Comparison of ENCODE assay signal across 20 mouse cellular contexts in genomic region chr10:93372281-93372680, GRCm38 (mm10).
DNase-seq lines count a peak whose midpoint lies in the region; ATAC-seq lines count a peak whose summit lies in the region.
"Had no signal": no experiment of that assay in that cellular context is flagged by ENCODE, and none has a peak within 500 bp of the region (broad histone marks: within the 10 kb centered on the region; RNA-seq: fewer than 3 reads in every experiment).

No protein-coding gene starts in this region.

- 84% methylated on average over 7 of the region's 7 CpGs for WGBS in midbrain, embryonic 11.5 days
- 91% methylated on average over 7 of the region's 7 CpGs for WGBS in midbrain, embryonic 16.5 days

- no peaks in the 10 kb centered on the region for H3K36me3 ChIP-seq in midbrain, embryonic 11.5 days (ENCODE audit: control insufficient read depth, insufficient read depth, low read length)
- no peaks in the 10 kb centered on the region for H3K36me3 ChIP-seq in midbrain, embryonic 16.5 days (ENCODE audit: control insufficient read depth, insufficient read depth, low read length)
- H3K36me3 ChIP-seq: embryonic facial prominence, embryonic 10.5 days; embryonic facial prominence, embryonic 12.5 days; forebrain, embryonic 15.5 days had no signal

- no peaks in the 10 kb centered on the region for H3K4me1 ChIP-seq in midbrain, embryonic 11.5 days (ENCODE audit: control insufficient read depth, insufficient read depth, low read length)
- peaks cover 3% of the 10 kb centered on the region; the same call in 1 of the 2 replicates for H3K4me1 ChIP-seq in midbrain, embryonic 16.5 days (ENCODE audit: control insufficient read depth, insufficient read depth, low read length)

- H3K4me3 ChIP-seq in midbrain, embryonic 11.5 days (ENCODE audit: low read depth, low read length) = no peak overlapping the region
- no peak overlapping the region for H3K4me3 ChIP-seq in midbrain, embryonic 16.5 days (ENCODE audit: low read depth, low read length)
- H3K4me3 ChIP-seq: embryonic facial prominence, embryonic 10.5 days; embryonic facial prominence, embryonic 12.5 days; forebrain, embryonic 13.5 days; forebrain, embryonic 15.5 days had no signal

- H3K27me3 ChIP-seq in midbrain, embryonic 11.5 days (ENCODE audit: control insufficient read depth, insufficient read depth, low read length) = no peaks in the 10 kb centered on the region
- H3K27me3 ChIP-seq in midbrain, embryonic 16.5 days (ENCODE audit: control insufficient read depth, insufficient read depth, low read depth, low read length) = no peaks in the 10 kb centered on the region
- H3K27me3 ChIP-seq: embryonic facial prominence, embryonic 12.5 days; forebrain, embryonic 13.5 days; forebrain, embryonic 15.5 days had no signal

- ATAC-seq in midbrain, embryonic 11.5 days (ENCODE audit: low FRiP score) = no peak
- no peak for ATAC-seq in midbrain, embryonic 16.5 days
- ATAC-seq: forebrain, embryonic 13.5 days; forebrain, embryonic 15.5 days; forebrain, postnatal 0 days had no signal

- H3K9ac ChIP-seq in midbrain, embryonic 11.5 days (ENCODE audit: low read length) = no peak overlapping the region
- no peak overlapping the region for H3K9ac ChIP-seq in midbrain, embryonic 16.5 days (ENCODE audit: low read depth, low read length)
- H3K9ac ChIP-seq: embryonic facial prominence, embryonic 12.5 days; forebrain, embryonic 13.5 days; forebrain, embryonic 15.5 days; forebrain, postnatal 0 days had no signal

- no peak overlapping the region for H3K27ac ChIP-seq in midbrain, embryonic 11.5 days (ENCODE audit: low read depth, low read length)
- H3K27ac ChIP-seq in midbrain, embryonic 16.5 days (ENCODE audit: low read length) = no peak overlapping the region
- H3K27ac ChIP-seq: embryonic facial prominence, embryonic 10.5 days; embryonic facial prominence, embryonic 12.5 days; forebrain, embryonic 13.5 days; forebrain, embryonic 15.5 days had no signal

- peak; percentile 35 for DNase-seq in midbrain, embryonic 11.5 days (ENCODE audit: low spot score, missing footprints)
- peak; percentile 15 for DNase-seq in ES-CJ7 (ENCODE audit: low read depth, low spot score)
- DNase-seq in ZHBTc4 (ENCODE audit: low read depth, low spot score) = peak; percentile 54
- DNase-seq in ovary, postnatal 36 days (ENCODE audit: low spot score) = no peak
- no peak for DNase-seq in cerebellum, postnatal 4 days (ENCODE audit: low spot score in 2 of 2)
- DNase-seq: adrenal gland, adult 2 months; adrenal gland, postnatal 10 days; adrenal gland, postnatal 25 days; cerebellum, adult 11 months; cerebellum, adult 18-20 months; cerebellum, adult 8-10 months; cerebellum, adult 9-11 months; cerebellum, postnatal 14 days; cerebellum, postnatal 36 days; forebrain, postnatal 0 days had no signal

- H3K4me2 ChIP-seq in midbrain, embryonic 11.5 days = no peak overlapping the region
- H3K4me2 ChIP-seq in midbrain, embryonic 16.5 days (ENCODE audit: low read length) = no peak overlapping the region
- H3K4me2 ChIP-seq: embryonic facial prominence, embryonic 12.5 days; forebrain, embryonic 13.5 days; forebrain, embryonic 15.5 days had no signal

- H3K9me3 ChIP-seq in midbrain, embryonic 11.5 days (ENCODE audit: control insufficient read depth, low read length) = no peaks in the 10 kb centered on the region
- no peaks in the 10 kb centered on the region for H3K9me3 ChIP-seq in midbrain, embryonic 16.5 days (replicated peaks; ENCODE audit: control insufficient read depth, low read length, poor library complexity, severe bottlenecking)
- H3K9me3 ChIP-seq: embryonic facial prominence, embryonic 10.5 days; embryonic facial prominence, embryonic 12.5 days; forebrain, embryonic 13.5 days; forebrain, embryonic 15.5 days had no signal

Comparison
In these comparisons a context has a peak if more than half of its experiments do, and no peak if none do; other contexts are left out.
1. DNase-seq: peak in midbrain, embryonic 11.5 days (single experiment), ES-CJ7 (single experiment) and ZHBTc4 (single experiment); none in ovary, postnatal 36 days (single experiment) and cerebellum, postnatal 4 days (0 of 2).